Mouse (Mus musculus) MEL-GATA-1-ER (cell line): ENCODE measurements around the gene Fam160a1.

Experiments used
- DNase-seq: peaks from one replicate; pipeline ENCODE4 v3.0.0-alpha.2; 2012; ENCODE audit warnings: low read depth; ENCODE audit errors: extremely low read depth

Fam160a1 gene

DNA sequence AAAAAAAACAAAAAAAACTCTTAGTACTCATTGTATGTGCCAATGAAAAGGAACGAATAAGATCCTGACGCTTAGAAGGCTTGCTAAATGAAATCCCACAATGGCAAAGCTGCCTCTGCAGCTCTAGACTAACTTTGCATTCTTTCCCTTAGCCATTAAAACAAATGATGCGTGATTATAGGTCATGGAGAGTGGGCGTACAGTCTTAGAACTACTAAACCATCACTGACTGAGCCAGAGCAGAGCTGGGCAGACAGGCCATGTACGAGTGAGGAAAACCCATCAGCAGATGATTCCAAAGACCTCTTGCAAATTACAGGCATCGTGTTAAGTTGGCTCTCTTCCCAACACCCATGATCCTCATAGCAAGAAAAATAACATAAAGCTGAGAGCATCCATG is 10.7 kb upstream of the Fam160a1 start:
- DNase-seq = no peak

DNA sequence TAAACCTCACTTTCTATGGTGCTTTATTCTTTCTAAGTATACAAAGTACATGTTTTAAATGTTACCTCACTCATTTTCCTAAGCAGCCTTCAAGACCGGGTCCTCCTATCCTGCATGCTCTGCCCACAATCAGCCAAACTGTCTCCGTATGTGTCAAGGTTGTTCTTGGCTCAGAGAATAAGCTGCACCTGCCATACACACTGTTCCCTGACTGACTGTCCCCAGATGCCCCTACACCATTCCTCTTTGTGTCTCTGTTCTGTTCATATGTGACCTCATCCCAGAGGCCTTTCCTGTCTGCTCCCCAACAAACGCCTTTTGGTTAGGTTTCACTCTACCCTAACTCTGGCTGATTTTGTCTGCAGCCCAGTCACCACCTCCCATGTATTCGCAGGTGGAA is 10.2 kb upstream of the Fam160a1 start:
- DNase-seq = no peak

DNA sequence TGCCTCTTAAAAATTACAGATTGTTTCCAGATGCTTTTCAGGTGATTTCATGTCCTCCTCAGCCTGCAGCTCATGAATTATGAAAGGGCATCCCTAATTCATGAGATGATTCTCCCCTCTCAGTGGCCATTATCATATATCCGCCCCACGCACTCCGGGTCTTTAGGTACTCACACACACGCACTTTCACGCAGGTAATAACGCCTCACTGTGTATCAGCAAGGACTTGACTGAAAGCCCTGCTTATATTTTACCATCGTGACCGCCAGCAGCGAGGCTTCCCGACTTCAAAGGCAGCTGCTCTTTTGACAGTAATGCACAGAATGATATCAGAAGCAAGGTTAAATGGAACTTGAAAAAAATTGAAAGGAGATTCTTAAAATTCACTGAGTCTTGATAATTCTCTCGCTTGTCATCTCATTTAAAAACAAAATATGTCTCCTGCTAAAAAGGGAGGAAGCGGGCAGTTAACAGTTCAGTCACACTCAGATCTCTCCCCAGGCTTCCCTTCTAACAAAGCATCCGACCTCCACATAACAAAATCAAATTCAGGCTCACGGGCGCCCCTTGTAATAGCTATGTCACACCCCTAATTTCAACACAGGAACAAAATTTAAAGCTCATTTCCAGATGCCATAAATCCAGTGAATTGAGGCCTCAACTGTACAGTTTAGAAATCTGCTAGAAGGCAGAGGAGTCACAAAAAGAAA is 3.9 kb upstream of the Fam160a1 start:
- no peak for DNase-seq

DNA sequence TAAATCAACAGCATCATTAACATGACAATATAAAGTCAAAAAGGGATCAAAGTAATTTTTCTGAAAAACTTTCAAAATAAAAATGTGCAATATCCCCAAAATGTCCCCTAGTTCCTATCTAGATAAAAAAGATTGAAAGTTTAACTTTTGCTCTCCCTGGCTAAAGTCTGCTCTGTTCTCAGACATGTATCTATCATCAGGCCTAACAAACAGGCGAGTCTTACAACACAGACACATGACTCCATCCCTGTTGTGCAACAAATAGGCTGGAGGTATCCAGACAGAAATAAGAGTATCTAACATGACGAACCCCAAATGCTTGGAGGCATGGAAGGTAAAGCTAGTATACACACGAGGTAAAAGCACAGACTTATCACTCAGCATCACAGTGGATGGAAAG is 2.2 kb upstream of the Fam160a1 start:
- DNase-seq = no peak

DNA sequence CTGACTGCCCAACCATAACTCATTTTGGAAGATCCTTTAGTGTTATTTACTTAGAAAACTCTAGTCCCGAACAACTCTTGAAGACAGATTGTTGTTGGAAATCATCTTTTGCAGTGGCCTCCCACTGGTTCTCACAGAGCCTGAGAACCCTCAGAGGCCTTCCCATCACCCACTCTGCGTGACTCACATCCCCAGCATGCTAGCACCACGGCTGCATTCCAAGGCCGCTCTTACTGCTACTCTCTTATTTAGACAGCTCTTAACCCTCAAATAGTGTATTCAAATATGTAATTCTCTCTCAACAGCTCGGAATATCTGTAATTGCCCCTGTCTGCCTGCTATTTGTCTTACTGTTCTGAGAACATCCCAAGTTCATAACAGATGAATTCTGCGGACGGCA is 2.9 kb downstream of the Fam160a1 start:
- no peak for DNase-seq

DNA sequence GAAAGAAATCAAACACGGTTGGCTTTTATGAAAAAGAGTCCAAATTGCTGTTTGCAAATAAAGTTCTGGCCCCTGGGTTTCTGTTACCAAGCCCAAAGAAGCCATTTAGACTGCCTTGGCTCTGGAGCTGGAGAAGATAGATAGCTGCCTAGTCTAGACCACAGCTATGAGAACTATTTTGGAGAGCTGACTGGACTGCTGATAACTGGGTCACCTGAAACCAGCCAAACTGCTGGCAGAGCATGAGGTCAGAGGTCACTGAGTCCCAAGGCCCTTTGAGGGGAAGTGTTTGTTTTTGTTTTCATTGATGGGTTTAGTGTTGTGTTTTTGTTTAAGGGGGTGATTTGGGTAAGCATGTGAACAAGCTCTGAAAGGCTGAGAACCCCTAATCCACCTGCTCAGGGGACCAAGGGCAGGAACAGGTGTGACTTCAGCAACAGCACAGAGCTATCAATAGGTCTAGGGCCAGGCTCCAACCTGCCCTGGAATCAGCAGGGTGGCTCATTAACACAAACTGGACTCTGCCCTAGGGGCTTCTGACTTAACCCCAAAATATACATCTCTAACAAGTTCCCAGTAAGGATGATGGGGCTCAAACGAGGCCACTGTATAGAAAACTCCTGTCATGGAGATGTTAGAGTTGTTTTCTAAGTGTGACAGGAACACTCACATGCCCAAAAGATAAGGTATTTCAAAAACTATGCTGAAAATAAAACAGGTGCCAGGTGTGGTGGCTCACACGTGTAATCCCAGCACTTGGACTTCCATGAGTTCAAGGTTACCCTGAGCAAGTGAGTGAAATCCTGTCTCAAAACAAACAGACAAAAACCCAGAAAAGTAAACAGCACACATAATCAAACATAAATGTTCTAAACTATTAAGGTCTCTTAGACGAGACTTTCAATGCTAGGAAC is 3.7 kb downstream of the Fam160a1 start:
- no peak for DNase-seq

DNA sequence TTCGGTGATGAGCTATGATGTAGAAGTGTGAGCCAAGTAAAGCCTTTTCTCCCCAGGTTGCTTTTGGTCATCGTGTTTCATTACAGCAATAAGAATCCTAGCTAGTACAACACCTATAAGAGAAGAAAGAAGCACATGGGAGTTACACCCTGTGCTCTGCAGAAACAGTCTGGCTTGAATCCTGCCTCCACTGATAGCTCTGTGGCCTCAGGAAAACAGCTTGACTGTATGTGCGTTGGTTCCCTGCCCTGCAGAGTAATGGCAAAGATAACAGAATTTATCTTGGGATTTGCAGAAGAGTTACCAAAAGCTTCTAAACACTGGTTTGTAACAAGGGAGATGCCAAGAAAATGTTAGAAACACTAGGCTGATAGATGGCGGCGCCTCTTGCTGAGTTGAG is 5.1 kb downstream of the Fam160a1 start:
- DNase-seq = no peak

DNA sequence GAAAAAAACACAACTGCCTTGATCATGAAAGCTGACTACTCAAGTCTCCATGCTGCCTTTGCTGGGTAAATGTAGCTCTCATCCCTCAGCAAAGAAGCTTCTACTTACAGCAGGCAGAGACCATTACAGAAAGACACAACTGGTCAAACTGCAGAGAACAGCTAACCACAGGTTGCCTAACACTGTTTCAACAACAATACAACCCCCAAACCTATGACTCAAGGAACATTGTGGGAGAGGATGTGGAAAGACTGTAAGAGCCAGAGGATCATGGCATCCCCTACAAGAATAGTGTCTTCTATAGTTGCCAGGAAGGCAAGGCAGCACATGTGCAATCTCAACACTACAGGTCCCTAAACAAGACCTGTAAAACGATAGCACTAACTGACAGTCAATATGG is 23.9 kb downstream of the Fam160a1 start:
- DNase-seq = no peak

DNA sequence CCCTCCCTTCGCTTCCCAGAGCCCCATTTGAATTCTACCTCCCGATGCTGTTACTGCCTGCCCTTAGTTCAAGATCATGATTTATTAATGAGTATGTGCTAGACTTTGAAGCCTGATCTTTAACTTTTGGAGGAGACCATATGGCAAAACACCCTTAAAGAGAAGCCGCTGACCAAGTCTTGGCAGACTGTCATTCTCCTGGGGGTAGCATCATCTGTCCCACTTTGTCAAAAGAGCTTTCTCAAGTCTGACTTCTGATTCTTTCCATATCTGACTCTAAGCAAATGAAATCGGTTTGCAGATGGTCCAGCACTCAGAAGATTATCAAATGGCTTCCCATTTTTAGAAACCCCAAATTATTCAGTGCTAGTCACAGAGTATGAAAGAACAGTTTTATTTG is 27.3 kb downstream of the Fam160a1 start:
- no peak for DNase-seq

DNA sequence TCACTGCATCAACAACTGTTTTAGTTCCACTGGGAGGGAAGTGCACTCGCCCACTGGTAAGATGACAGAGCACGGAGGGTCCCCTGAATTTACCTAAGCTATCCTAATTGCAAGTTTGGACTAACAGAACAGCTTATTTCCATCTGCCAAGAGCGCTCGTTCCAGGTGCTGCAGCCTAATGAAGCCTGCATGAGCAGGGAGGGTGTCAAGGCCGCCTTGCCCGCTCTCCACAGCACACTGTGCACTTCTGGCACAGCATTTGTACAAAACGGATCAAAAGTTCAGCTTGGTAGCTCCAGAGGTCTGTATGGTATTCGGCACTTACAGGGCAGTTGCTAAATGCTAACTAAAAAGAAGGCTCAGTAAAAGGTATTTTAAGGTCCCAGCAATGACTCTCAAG is 30.6 kb downstream of the Fam160a1 start:
- no peak for DNase-seq

DNA sequence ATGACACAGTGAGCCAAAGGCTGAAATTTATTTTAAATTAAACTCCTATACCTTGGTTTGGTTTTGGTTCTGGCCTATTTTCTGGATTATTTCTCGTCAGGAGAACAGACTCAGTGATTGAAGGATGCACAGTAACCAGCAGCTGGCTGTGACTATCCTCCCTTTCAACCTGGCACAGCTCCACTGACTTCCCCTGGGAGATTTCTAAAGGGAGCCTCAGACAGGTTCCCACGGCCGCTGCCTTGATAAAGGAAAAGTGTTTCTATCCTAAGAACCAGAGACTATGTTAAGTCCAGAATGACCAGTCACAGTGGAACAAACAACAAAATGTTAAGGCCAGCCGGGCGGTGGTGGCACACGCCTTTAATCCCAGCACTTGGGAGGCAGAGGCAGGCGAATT is 36.2 kb downstream of the Fam160a1 start:
- no peak for DNase-seq

DNA sequence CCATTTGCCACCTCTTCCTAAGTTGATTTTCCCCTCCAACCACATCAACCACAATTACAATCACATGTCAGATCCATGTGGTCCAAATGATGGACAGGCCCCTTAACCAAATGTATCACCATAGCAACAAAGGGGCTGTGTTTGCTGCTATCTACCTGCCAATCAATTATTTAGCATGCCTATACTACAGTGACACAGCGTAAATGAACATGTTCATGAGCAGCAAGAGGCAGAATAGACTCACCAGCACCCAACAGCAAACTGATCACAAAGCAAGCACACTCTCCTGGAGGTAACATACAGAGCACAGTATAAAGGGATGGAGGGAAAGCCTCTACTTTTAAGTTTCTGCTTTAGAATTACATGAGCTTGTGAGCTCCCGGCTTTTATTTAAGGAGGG is 36.8 kb downstream of the Fam160a1 start:
- no peak for DNase-seq

DNA sequence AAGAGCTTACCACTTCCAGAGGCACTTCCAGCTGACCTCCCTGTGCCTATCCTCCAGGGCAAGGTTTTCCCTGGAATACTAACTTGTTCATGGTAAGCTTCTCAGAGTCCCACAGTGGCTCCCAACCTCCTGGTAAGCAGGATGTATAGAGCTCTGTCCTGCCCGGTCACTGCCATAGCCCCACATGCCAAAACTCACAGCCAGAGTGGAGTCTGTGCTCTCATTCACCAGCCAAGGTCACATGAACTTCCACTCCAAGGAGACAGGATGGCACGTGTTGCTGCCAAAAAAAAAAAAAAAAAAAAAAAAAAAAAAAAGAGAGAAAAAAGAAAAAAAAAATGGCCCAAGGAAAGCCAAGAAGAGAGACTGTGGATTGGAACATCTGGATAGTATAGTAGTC is 39.2 kb downstream of the Fam160a1 start:
- DNase-seq = no peak

DNA sequence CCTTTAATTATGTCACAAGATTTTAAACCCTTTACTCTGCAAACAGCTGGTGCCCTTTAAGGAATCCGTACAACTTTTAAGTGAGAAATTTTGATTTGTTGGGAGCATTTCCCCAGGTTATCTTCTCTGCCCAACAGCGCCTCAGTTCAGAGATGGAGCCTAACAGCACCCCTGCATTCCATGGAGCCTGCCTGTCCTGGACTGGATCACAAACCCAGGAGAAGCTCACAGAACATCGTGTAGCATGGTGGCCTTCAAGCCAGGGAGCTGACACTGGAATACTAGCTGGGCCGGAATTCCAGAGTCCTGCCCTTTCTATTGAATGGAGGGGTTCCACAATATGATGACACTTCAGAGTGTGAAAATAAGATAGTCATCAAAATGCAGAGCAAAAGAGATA is 39.7 kb downstream of the Fam160a1 start:
- DNase-seq = no peak

DNA sequence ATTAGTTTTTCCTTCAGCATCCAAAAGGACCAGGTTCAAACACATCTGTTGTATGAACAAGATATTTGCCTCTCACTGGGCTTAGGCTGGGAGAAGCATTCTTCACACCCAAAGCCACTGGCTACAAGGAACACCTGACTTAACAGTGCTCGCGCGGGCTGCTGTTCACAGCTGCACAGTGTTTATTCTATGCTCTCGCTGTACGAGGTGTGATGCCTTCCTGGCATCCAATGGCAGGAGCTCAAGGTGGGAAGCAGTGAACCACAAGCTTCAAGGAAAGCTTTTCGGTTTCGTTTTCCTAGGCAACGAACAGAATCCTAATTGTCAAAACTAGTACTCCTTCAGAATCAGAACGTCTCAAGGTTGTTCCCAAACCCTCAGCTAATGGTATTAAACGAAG is 40.4 kb downstream of the Fam160a1 start:
- no peak for DNase-seq

DNA sequence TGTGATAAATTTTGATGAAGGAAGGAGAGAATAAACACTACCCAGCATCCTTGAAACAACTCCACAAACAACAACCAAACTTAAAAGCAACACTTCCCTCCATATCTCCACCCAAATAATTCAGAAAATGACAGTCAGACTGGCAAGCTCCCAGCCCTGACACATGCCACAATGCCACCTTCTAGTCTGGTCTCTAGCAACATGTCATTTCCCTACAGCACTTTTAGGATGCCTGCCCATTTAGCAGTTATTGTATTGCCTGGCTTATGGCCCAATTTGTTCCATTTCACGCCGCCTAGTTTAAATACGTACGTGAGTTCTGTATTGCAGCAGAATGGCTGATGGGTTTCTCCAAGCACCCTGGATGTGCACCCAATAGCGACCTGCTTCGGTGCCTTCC is 41.0 kb downstream of the Fam160a1 start:
- DNase-seq = no peak

DNA sequence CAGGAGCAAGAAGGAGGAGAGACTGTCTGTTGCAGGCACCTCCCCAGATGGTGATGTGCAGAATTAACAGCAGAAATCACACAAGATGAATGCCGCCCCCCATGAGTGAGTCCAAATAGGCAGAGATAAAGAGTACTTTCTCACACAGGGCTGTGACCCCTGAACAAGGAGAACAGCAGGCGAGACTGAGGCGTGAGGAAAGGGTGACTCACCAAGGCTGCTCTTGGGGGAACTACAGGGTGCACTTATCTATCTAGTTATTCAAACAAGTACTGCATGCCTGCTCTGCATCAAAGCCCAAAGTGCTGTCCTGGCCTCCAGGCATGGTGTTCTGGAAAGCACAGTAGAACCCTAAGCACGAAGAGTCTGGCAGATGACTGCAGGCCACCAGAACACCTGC is 43.2 kb downstream of the Fam160a1 start:
- no peak for DNase-seq

DNA sequence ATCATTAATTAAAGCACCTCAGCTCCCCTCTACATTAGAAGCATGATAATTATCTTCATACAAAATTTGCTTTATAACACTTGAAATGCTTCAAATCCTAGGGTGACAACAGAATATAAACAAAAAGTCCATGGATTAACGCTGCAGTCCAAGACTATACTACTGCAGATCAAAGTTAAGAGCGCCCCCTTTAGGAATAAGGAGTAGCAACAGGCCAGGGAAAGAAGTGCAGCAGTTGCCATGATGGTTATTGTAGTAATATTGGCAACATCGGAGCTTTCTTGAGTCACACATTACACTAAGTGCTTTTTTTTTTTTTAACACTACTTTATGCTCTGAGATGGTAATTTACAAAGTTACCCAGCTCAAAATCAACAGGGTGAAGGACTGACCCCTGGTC is 43.7 kb downstream of the Fam160a1 start:
- DNase-seq = peak; percentile 6

DNA sequence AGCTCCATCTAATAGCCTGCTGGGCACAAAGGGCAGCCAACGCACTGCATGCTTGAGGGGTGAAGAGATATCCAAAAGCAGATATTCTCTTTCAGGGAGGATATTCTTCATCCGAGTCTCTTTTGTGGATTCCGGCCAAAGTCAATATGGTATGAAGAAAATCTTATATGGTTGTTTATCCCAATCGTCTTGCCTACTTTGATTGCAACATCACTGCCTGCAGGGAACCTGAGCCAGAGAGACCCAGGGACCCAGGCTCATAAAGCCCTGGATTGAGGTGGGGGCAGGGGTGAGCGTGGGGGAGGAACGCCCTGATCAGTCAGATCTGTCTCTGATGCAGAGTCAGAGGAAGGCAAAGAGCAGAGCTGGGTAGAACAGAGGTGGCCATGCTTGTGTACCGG is 52.2 kb downstream of the Fam160a1 start:
- no peak for DNase-seq

DNA sequence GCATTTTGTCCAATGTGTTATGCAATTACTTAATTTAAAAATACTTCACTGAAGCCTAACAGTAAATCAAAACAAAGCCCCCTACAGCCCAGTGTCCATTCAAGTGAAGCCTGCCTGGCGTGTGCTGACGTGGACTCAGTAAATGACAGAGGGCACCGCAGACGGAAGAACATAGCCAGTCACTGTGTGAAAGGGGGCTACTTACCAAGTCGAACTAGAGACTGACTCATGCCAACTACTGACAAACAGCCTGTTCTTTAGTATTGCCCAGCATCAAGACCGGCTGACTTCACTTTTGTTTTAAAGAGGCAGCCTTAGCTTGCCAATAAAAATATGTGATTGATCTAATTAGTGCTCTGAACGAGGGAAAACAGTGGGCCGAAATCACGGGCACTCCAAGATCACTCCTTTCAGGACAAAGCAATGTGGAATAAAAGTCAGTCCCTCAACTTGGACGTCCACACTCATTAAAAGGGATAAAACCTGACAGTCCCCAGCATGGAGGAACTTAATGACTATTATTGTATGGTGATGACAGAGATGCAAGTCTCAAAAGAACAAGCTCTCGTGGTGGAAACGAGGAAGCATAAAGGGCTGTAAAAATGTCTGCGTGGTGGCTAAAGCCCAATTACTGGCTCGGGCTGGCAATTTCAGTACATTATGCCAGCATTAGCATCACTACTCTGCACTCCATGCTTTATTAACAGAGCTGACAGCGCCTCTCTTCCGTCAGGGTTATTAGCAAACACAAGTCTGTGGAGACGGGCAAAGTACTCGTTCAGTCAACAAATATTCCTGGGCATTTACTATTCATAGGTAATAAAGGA is 52.9 kb downstream of the Fam160a1 start:
- DNase-seq = no peak

DNA sequence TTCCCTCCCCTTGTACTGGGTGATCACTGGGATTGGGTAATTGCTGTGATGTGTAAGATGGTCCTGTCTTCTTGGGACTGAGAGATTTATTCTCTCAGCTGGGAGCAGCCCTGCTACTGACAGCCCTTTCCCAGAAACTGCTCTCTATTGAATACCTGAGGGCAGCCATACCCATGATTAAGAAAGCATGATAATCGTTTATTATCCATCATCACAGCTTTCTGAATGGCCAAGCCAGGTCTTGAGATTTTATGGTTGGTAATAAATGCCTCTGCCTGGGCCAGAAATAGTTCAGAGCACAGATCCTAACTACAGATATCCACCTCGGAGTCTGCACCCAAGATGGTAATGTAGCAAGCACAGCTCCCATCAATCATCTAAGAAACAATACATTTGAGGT is 59.1 kb downstream of the Fam160a1 start:
- no peak for DNase-seq

DNA sequence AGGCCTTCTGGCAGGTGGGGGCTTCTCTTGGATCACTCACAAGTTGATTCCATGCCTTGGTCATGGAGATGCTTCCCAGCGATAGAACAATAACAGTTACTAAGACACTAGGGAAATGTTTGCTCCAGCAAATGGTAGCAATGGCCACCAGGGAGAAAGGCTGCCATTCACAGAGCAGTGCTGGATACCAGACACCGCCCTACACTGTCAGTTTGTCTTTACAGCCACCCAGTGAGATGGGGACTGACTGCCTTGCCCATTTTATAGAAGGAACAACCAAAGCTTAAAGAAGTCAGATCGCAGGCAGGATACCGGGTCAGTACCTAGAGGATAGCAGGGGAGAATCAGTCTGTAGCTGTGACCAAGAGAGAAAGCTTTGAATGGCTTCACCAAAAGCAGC is 59.7 kb downstream of the Fam160a1 start:
- no peak for DNase-seq
